Mouse (Mus musculus) kidney, embryonic 16.5 days (tissue): ENCODE measurements around the gene Shroom3. TPM values are rescaled to one million over a fixed set of nuclear protein-coding genes. Genes with fewer than 3 reads are reported as not detected.
A peak's percentile ranks its signal among the peaks of the same experiment; 100 is the strongest.

Experiments
- ATAC-seq: fragments of 200-750 bp; cut with Nextera tagmentation; 2 replicates; pipeline ENCODE4 v1.8.0; 2017; ENCODE audit warnings: moderate TSS enrichment; ENCODE audit not compliant: low FRiP score, low TSS enrichment
- H3K27ac ChIP-seq: fragments of 300-500 bp; sonication (generic); 2 replicates; pipeline ENCODE4 v1.5.1; 2014; ENCODE audit warnings: low read length
- H3K27me3 ChIP-seq: fragments of 300-500 bp; sonication (generic); 2 replicates; pipeline ENCODE4 v1.6.1; 2014; ENCODE audit warnings: low read length, control low read depth, mixed read lengths; ENCODE audit not compliant: insufficient read depth
- H3K36me3 ChIP-seq: fragments of 300-500 bp; sonication (generic); 2 replicates; pipeline ENCODE4 v1.6.1; 2014; ENCODE audit warnings: low read length, control low read depth, mixed read lengths; ENCODE audit not compliant: insufficient read depth
- H3K4me1 ChIP-seq: fragments of 300-500 bp; sonication (generic); 2 replicates; pipeline ENCODE4 v1.6.1; 2014; ENCODE audit warnings: low read length, control low read depth, mixed read lengths; ENCODE audit not compliant: insufficient read depth
- H3K4me2 ChIP-seq: fragments of 300-500 bp; sonication (generic); replicated peaks from 2 replicates; pipeline ENCODE4 v1.6.1; 2014; ENCODE audit warnings: low read depth, low read length
- H3K4me3 ChIP-seq: fragments of 300-500 bp; sonication (generic); 2 replicates; pipeline ENCODE4 v1.5.1; 2014; ENCODE audit warnings: mild to moderate bottlenecking, low read length
- H3K9ac ChIP-seq: fragments of 300-500 bp; sonication (generic); replicated peaks from 2 replicates; pipeline ENCODE4 v1.6.1; 2014; ENCODE audit warnings: low read length
- H3K9me3 ChIP-seq: fragments of 300-500 bp; sonication (generic); 2 replicates; pipeline ENCODE4 v1.6.1; 2016; ENCODE audit warnings: low read length, control low read depth
- WGBS: fragments of 180-500 bp; shearing (Covaris S2); extraction: QIAGEN DNeasy Blood & Tissue Kit; methylation state at CpG from one replicate; pipeline ENCODE4 v1.1.7; 2014; 5-methylcytosine and 5-hydroxymethylcytosine counted together
- polyA plus RNA-seq: library from polyadenylated mRNA; unstranded; fragments of >200 nt; fragmentation: Nextera tagmentation; extraction: Ambion mirVana; gene quantifications from 2 replicates; pipeline ENCODE4 v1.2.1, GENCODE M21; 2015

The Shroom3 gene
- polyA plus RNA-seq, 1 experiment from 2014 or later: 8.3 TPM

- Histone ChIP-seq H3K9me3 (peaks cover 36% of the 10 kb centered on the region), H3K27ac (no peak overlapping the region), H3K27me3 (no peaks in the 10 kb centered on the region), H3K36me3 (peaks cover 57% of the 10 kb centered on the region), H3K4me1 (no peaks in the 10 kb centered on the region; the same call in 1 of the 2 replicates), H3K4me3 (no peak overlapping the region), H3K9ac (no peak overlapping the region), H3K4me2 (no peak overlapping the region)
- WGBS: 87% methylated on average over 15 of the region's 15 CpGs
- ATAC-seq: no peak
These were observed 256.2 kb downstream of the Shroom3 start for GRCm38 (mm10) chr5:92939246-92939995.

- Histone ChIP-seq H3K27ac (no peak overlapping the region), H3K4me3 (no peak overlapping the region), H3K27me3 (no peaks in the 10 kb centered on the region), H3K4me1 (no peaks in the 10 kb centered on the region), H3K9ac (no peak overlapping the region), H3K4me2 (no peak overlapping the region), H3K36me3 (peaks cover 56% of the 10 kb centered on the region), H3K9me3 (peaks cover 36% of the 10 kb centered on the region)
- 0 out of 2 replicates have a peak, but pooled peaks have one; percentile 11 for ATAC-seq
- WGBS: 87% methylated on average over 54 of the region's 57 CpGs
These were observed 258.9 kb downstream of the Shroom3 start for GRCm38 (mm10) chr5:92942166-92942565.

GRCm38 (mm10) chr5:92942577-92942976 lies 259.3 kb downstream of the Shroom3 start:
- H3K9me3 ChIP-seq: peaks cover 36% of the 10 kb centered on the region
- H3K4me1 ChIP-seq: no peaks in the 10 kb centered on the region
- no peaks in the 10 kb centered on the region for H3K27me3 ChIP-seq
- H3K9ac ChIP-seq: no peak overlapping the region
- ATAC-seq: 0 out of 2 replicates have a peak, but pooled peaks have one; percentile 25
- peaks cover 56% of the 10 kb centered on the region for H3K36me3 ChIP-seq
- no peak overlapping the region for H3K4me3 ChIP-seq
- H3K27ac ChIP-seq: no peak overlapping the region
- H3K4me2 ChIP-seq: no peak overlapping the region
- 88% methylated on average over 33 of the region's 47 CpGs for WGBS

- ATAC-seq: no peak
- 85% methylated on average over 5 of the region's 5 CpGs for WGBS
- Histone ChIP-seq H3K9me3 (peaks cover 33% of the 10 kb centered on the region), H3K4me2 (no peak overlapping the region), H3K4me1 (no peaks in the 10 kb centered on the region), H3K27ac (no peak overlapping the region), H3K27me3 (no peaks in the 10 kb centered on the region), H3K4me3 (no peak overlapping the region), H3K36me3 (peaks cover 54% of the 10 kb centered on the region), H3K9ac (no peak overlapping the region)
These were observed 261.6 kb downstream of the Shroom3 start for GRCm38 (mm10) chr5:92944867-92945266.

GRCm38 (mm10) chr5:92948972-92949745 lies 265.9 kb downstream of the Shroom3 start:
- no peak for ATAC-seq
- H3K36me3 ChIP-seq: peaks cover 47% of the 10 kb centered on the region
- no peaks in the 10 kb centered on the region for H3K9me3 ChIP-seq
- no peak overlapping the region for H3K4me3 ChIP-seq
- no peak overlapping the region for H3K4me2 ChIP-seq
- H3K4me1 ChIP-seq: no peaks in the 10 kb centered on the region
- H3K9ac ChIP-seq: no peak overlapping the region; the same call in 1 of the 2 replicates
- H3K27ac ChIP-seq: no peak overlapping the region
- H3K27me3 ChIP-seq: no peaks in the 10 kb centered on the region
- 76% methylated on average over 14 of the region's 14 CpGs for WGBS

GRCm38 (mm10) chr5:92950583-92950982 lies 267.3 kb downstream of the Shroom3 start:
- Histone ChIP-seq H3K27me3 (no peaks in the 10 kb centered on the region), H3K9me3 (no peaks in the 10 kb centered on the region), H3K9ac (no peak overlapping the region), H3K36me3 (peaks cover 46% of the 10 kb centered on the region), H3K4me1 (no peaks in the 10 kb centered on the region), H3K27ac (no peak overlapping the region), H3K4me2 (no peak overlapping the region), H3K4me3 (no peak overlapping the region)
- no peak for ATAC-seq
- 83% methylated on average over 14 of the region's 14 CpGs for WGBS

GRCm38 (mm10) chr5:92951079-92951478 lies 267.8 kb downstream of the Shroom3 start:
- H3K36me3 ChIP-seq: peaks cover 51% of the 10 kb centered on the region
- 89% methylated on average over 14 of the region's 14 CpGs for WGBS
- H3K4me2 ChIP-seq: no peak overlapping the region
- ATAC-seq: no peak
- no peak overlapping the region for H3K4me3 ChIP-seq
- H3K27me3 ChIP-seq: no peaks in the 10 kb centered on the region
- H3K9me3 ChIP-seq: no peaks in the 10 kb centered on the region
- no peak overlapping the region for H3K9ac ChIP-seq
- no peak overlapping the region for H3K27ac ChIP-seq
- H3K4me1 ChIP-seq: no peaks in the 10 kb centered on the region

- peaks cover 54% of the 10 kb centered on the region for H3K36me3 ChIP-seq
These were observed 270.6 kb downstream of the Shroom3 start for GRCm38 (mm10) chr5:92953865-92954264.

GRCm38 (mm10) chr5:92954323-92954722 lies 271.1 kb downstream of the Shroom3 start:
- peak; percentile 37; the same call in 1 of the 2 replicates for ATAC-seq
- H3K4me1 ChIP-seq: no peaks in the 10 kb centered on the region
- no peak overlapping the region for H3K4me2 ChIP-seq
- no peak overlapping the region for H3K4me3 ChIP-seq
- no peaks in the 10 kb centered on the region for H3K27me3 ChIP-seq
- WGBS: 32% methylated on average over 10 of the region's 10 CpGs
- no peak overlapping the region for H3K9ac ChIP-seq
- peaks cover 57% of the 10 kb centered on the region for H3K36me3 ChIP-seq
- H3K9me3 ChIP-seq: no peaks in the 10 kb centered on the region
- H3K27ac ChIP-seq: no peak overlapping the region

More at GRCm38 (mm10) chr5:92953865-92954264, 270.6 kb downstream of the Shroom3 start:
- no peak for ATAC-seq
- Histone ChIP-seq H3K9ac (no peak overlapping the region), H3K4me3 (no peak overlapping the region), H3K4me2 (no peak overlapping the region), H3K4me1 (no peaks in the 10 kb centered on the region), H3K9me3 (no peaks in the 10 kb centered on the region), H3K27ac (no peak overlapping the region), H3K27me3 (no peaks in the 10 kb centered on the region)
- 84% methylated on average over 8 of the region's 8 CpGs for WGBS
